Mouse (Mus musculus) hindbrain, embryonic 16.5 days (tissue): ENCODE measurements around the gene Rdx. TPM values are rescaled to one million over a fixed set of nuclear protein-coding genes. Genes with fewer than 3 reads are reported as not detected.

ENCODE experiments used
- ATAC-seq: fragments of 200-750 bp; cut with Nextera tagmentation; 2 replicates; pipeline ENCODE4 v1.8.0; 2017; ENCODE audit warnings: moderate TSS enrichment, moderate library complexity
- H3K27ac ChIP-seq: fragments of 300-500 bp; sonication (generic); 2 replicates; pipeline ENCODE4 v1.5.1; 2014; ENCODE audit warnings: low read depth, mild to moderate bottlenecking, control low read depth, low read length, moderate library complexity
- H3K27me3 ChIP-seq: fragments of 300-500 bp; sonication (generic); replicated peaks from 2 replicates; pipeline ENCODE4 v1.6.1; 2014; ENCODE audit warnings: low read length; ENCODE audit not compliant: control insufficient read depth, insufficient read depth
- H3K36me3 ChIP-seq: fragments of 300-500 bp; sonication (generic); 2 replicates; pipeline ENCODE4 v1.6.1; 2014; ENCODE audit warnings: mild to moderate bottlenecking, low read length, moderate library complexity, mixed read lengths; ENCODE audit not compliant: control insufficient read depth, insufficient read depth
- H3K4me1 ChIP-seq: fragments of 300-500 bp; sonication (generic); 2 replicates; pipeline ENCODE4 v1.6.1; 2014; ENCODE audit warnings: low read depth, low read length; ENCODE audit not compliant: control insufficient read depth, insufficient read depth
- H3K4me2 ChIP-seq: fragments of 300-500 bp; sonication (generic); 2 replicates; pipeline ENCODE4 v1.6.1; 2014; ENCODE audit warnings: mild to moderate bottlenecking, low read length, control low read depth, moderate library complexity
- H3K4me3 ChIP-seq: fragments of 300-500 bp; sonication (generic); 2 replicates; pipeline ENCODE4 v1.5.1; 2014; ENCODE audit warnings: mild to moderate bottlenecking, low read length, control low read depth, moderate library complexity
- H3K9ac ChIP-seq: fragments of 300-500 bp; sonication (generic); 2 replicates; pipeline ENCODE4 v1.6.1; 2014; ENCODE audit warnings: low read depth, mild to moderate bottlenecking, control low read depth, low read length, moderate library complexity
- H3K9me3 ChIP-seq: fragments of 300-500 bp; sonication (generic); 2 replicates; pipeline ENCODE4 v1.6.1; 2014; ENCODE audit warnings: mild to moderate bottlenecking, low read length, moderate library complexity; ENCODE audit not compliant: control insufficient read depth
- WGBS: fragments of 180-500 bp; shearing (Covaris S2); extraction: QIAGEN DNeasy Blood & Tissue Kit; methylation state at CpG from one replicate; pipeline ENCODE4 v1.1.7; 2014; 5-methylcytosine and 5-hydroxymethylcytosine counted together
- polyA plus RNA-seq: library from polyadenylated mRNA; unstranded; fragments of >200 nt; fragmentation: Nextera tagmentation; extraction: Ambion mirVana; gene quantifications from 2 replicates; pipeline ENCODE4 v1.2.1, GENCODE M21; 2015

Gene Rdx
- 70.7 and 71.5 TPM in 2 replicates for polyA plus RNA-seq

- ATAC-seq = 0 out of 2 replicates have a peak, but pooled peaks have one; percentile 17
- Histone ChIP-seq H3K27me3 (no peaks in the 10 kb centered on the region), H3K27ac (peak within 1 kb of the TSS; percentile 97), H3K9me3 (no peaks in the 10 kb centered on the region), H3K9ac (peak within 1 kb of the TSS; percentile 99), H3K4me3 (peak within 1 kb of the TSS; percentile 96), H3K36me3 (no peaks in the 10 kb centered on the region), H3K4me1 (peaks cover 21% of the 10 kb centered on the region), H3K4me2 (peak within 1 kb of the TSS; percentile 68)
- WGBS = 3% methylated on average over 17 of the region's 17 CpGs
These were observed at the start of gene Rdx for GRCm38 (mm10) chr9:52047129-52047820. TSS of gene Rdx (plus strand) at chr9:52047173.

- H3K4me2 ChIP-seq = no peak overlapping the region
- WGBS = 75% methylated on average over 4 of the region's 4 CpGs
- no peaks in the 10 kb centered on the region for H3K9me3 ChIP-seq
- no peak overlapping the region for H3K4me3 ChIP-seq
- H3K4me1 ChIP-seq = no peaks in the 10 kb centered on the region
- H3K36me3 ChIP-seq = no peaks in the 10 kb centered on the region
- H3K27ac ChIP-seq = no peak overlapping the region
- H3K9ac ChIP-seq = no peak overlapping the region
- ATAC-seq = no peak
- H3K27me3 ChIP-seq = no peaks in the 10 kb centered on the region
These were observed 43.5 kb upstream of the Rdx start for GRCm38 (mm10) chr9:52003501-52003900.

- Histone ChIP-seq H3K36me3 (no peaks in the 10 kb centered on the region), H3K4me1 (no peaks in the 10 kb centered on the region), H3K27me3 (no peaks in the 10 kb centered on the region), H3K4me2 (no peak overlapping the region), H3K9me3 (no peaks in the 10 kb centered on the region), H3K9ac (no peak overlapping the region), H3K27ac (no peak overlapping the region), H3K4me3 (no peak overlapping the region)
- 37% methylated on average over 2 of the region's 2 CpGs for WGBS
- no peak for ATAC-seq
These were observed 39.6 kb upstream of the Rdx start for GRCm38 (mm10) chr9:52007341-52007740.

GRCm38 (mm10) chr9:52008511-52008910 lies 38.5 kb upstream of the Rdx start:
- ATAC-seq = no peak
- 100% methylated on average over 1 of the region's 1 CpGs for WGBS

GRCm38 (mm10) chr9:52012311-52012710 lies 34.7 kb upstream of the Rdx start:
- H3K4me3 ChIP-seq = no peak overlapping the region
- H3K9ac ChIP-seq = no peak overlapping the region
- no peak overlapping the region for H3K4me2 ChIP-seq
- no peak for ATAC-seq
- no peaks in the 10 kb centered on the region for H3K9me3 ChIP-seq
- no peaks in the 10 kb centered on the region for H3K27me3 ChIP-seq
- no peak overlapping the region for H3K27ac ChIP-seq
- 90% methylated on average over 1 of the region's 1 CpGs for WGBS
- no peaks in the 10 kb centered on the region for H3K4me1 ChIP-seq
- no peaks in the 10 kb centered on the region for H3K36me3 ChIP-seq

More at GRCm38 (mm10) chr9:52008511-52008910, 38.5 kb upstream of the Rdx start:
- Histone ChIP-seq H3K27me3 (no peaks in the 10 kb centered on the region), H3K4me3 (no peak overlapping the region), H3K4me1 (no peaks in the 10 kb centered on the region), H3K27ac (no peak overlapping the region), H3K9me3 (no peaks in the 10 kb centered on the region), H3K4me2 (no peak overlapping the region), H3K9ac (no peak overlapping the region), H3K36me3 (no peaks in the 10 kb centered on the region)

- 86% methylated on average over 5 of the region's 5 CpGs for WGBS
- no peaks in the 10 kb centered on the region for H3K4me1 ChIP-seq
- H3K36me3 ChIP-seq = no peaks in the 10 kb centered on the region
- no peak overlapping the region for H3K27ac ChIP-seq
- H3K9ac ChIP-seq = no peak overlapping the region
- no peak overlapping the region for H3K4me3 ChIP-seq
- no peaks in the 10 kb centered on the region for H3K9me3 ChIP-seq
- ATAC-seq = no peak
- no peaks in the 10 kb centered on the region for H3K27me3 ChIP-seq
- H3K4me2 ChIP-seq = no peak overlapping the region
These were observed 34.1 kb upstream of the Rdx start for GRCm38 (mm10) chr9:52012781-52013436.

GRCm38 (mm10) chr9:52013900-52014455 lies 33.0 kb upstream of the Rdx start:
- Histone ChIP-seq H3K4me1 (no peaks in the 10 kb centered on the region), H3K27me3 (no peaks in the 10 kb centered on the region), H3K9ac (no peak overlapping the region), H3K9me3 (no peaks in the 10 kb centered on the region), H3K4me2 (no peak overlapping the region), H3K36me3 (no peaks in the 10 kb centered on the region), H3K4me3 (no peak overlapping the region), H3K27ac (no peak overlapping the region)
- no peak for ATAC-seq
- 63% methylated on average over 5 of the region's 5 CpGs for WGBS

- H3K27ac ChIP-seq = no peak overlapping the region
- H3K27me3 ChIP-seq = no peaks in the 10 kb centered on the region
- no peak overlapping the region for H3K9ac ChIP-seq
- H3K4me3 ChIP-seq = no peak overlapping the region
- H3K4me1 ChIP-seq = no peaks in the 10 kb centered on the region
- WGBS = 79% methylated on average over 3 of the region's 3 CpGs
- H3K4me2 ChIP-seq = no peak overlapping the region
- no peaks in the 10 kb centered on the region for H3K9me3 ChIP-seq
- H3K36me3 ChIP-seq = no peaks in the 10 kb centered on the region
- ATAC-seq = no peak
These were observed 29.9 kb upstream of the Rdx start for GRCm38 (mm10) chr9:52017091-52017490.

GRCm38 (mm10) chr9:52017824-52018223 lies 29.1 kb upstream of the Rdx start:
- Histone ChIP-seq H3K9ac (no peak overlapping the region), H3K4me1 (no peaks in the 10 kb centered on the region), H3K27me3 (no peaks in the 10 kb centered on the region), H3K4me2 (no peak overlapping the region), H3K27ac (no peak overlapping the region), H3K9me3 (no peaks in the 10 kb centered on the region), H3K36me3 (no peaks in the 10 kb centered on the region), H3K4me3 (no peak overlapping the region)
- no peak for ATAC-seq
- WGBS = 67% methylated on average over 2 of the region's 2 CpGs
